Mouse (Mus musculus) MEL (cell line): ENCODE results near the gene Adprm.

Experiments
- CTCF ChIP-seq, 3 experiments: IDR thresholded peaks in 2 of 3; conservative IDR thresholded peaks in 1 of 3; 2 replicates each; pipeline ENCODE4 v1.5.1; 2011 to 2012; ENCODE audit warnings: low read length in 3 of 3, low read depth in 2 of 3, mild to moderate bottlenecking in 2 of 3, improper control_type of control experiment in 1 of 3, inconsistent platforms in 1 of 3, mixed read lengths in 1 of 3, moderate library complexity in 1 of 3; ENCODE audit not compliant: control insufficient read depth in 1 of 3, insufficient read depth in 1 of 3, poor library complexity in 1 of 3, severe bottlenecking in 1 of 3
- E2F4 ChIP-seq: IDR thresholded peaks from 2 replicates; pipeline ENCODE4 v1.6.1; 2011; ENCODE audit warnings: low read depth, low read length, improper control_type of control experiment, borderline replicate concordance
- EP300 ChIP-seq, 2 experiments: IDR thresholded peaks; 2 replicates each; pipeline ENCODE4 v1.6.1; 2011; ENCODE audit warnings: improper control_type of control experiment in 2 of 2, low read length in 2 of 2, low read depth in 1 of 2, mild to moderate bottlenecking in 1 of 2
- GABPA ChIP-seq: IDR thresholded peaks from 2 replicates; pipeline ENCODE4 v1.6.1; 2012; ENCODE audit warnings: low read depth, mild to moderate bottlenecking, inconsistent platforms, low read length, improper control_type of control experiment, moderate library complexity
- GATA1 ChIP-seq: IDR thresholded peaks from 2 replicates; pipeline ENCODE4 v1.6.1; 2011; ENCODE audit warnings: low read depth, low read length, improper control_type of control experiment
- HCFC1 ChIP-seq: IDR thresholded peaks from 2 replicates; pipeline ENCODE4 v1.6.1; 2012; ENCODE audit warnings: low read depth, mild to moderate bottlenecking, inconsistent platforms, low read length, improper control_type of control experiment, moderate library complexity
- POLR2A ChIP-seq, 2 experiments: IDR thresholded peaks; 2 replicates each; pipeline ENCODE4 v1.6.1; 2011 to 2012; ENCODE audit warnings: low read length in 2 of 2, mild to moderate bottlenecking in 2 of 2, control low read depth in 1 of 2, improper control_type of control experiment in 1 of 2, low read depth in 1 of 2, moderate library complexity in 1 of 2; ENCODE audit not compliant: control insufficient read depth in 1 of 2, insufficient read depth in 1 of 2, poor library complexity in 1 of 2
- RCOR1 ChIP-seq: IDR thresholded peaks from 2 replicates; pipeline ENCODE4 v1.6.1; 2012; ENCODE audit warnings: low read depth, mild to moderate bottlenecking, inconsistent platforms, low read length, improper control_type of control experiment
- SIN3A ChIP-seq: IDR thresholded peaks from 2 replicates; pipeline ENCODE4 v1.6.1; 2012; ENCODE audit warnings: low read length, improper control_type of control experiment, inconsistent platforms
- SMC3 ChIP-seq: IDR thresholded peaks from 2 replicates; pipeline ENCODE4 v1.6.1; 2011; ENCODE audit warnings: low read depth, low read length, improper control_type of control experiment
- TAL1 ChIP-seq: IDR thresholded peaks from 2 replicates; pipeline ENCODE4 v1.6.1; 2012; ENCODE audit warnings: mild to moderate bottlenecking, inconsistent platforms, low read length, moderate library complexity, mixed read lengths
- TCF12 ChIP-seq: IDR thresholded peaks from 2 replicates; pipeline ENCODE4 v1.6.1; 2014; ENCODE audit warnings: low read depth, mild to moderate bottlenecking, inconsistent platforms, low read length, improper control_type of control experiment, moderate library complexity
- ZC3H11A ChIP-seq: IDR thresholded peaks from 2 replicates; pipeline ENCODE4 v1.6.1; 2012; ENCODE audit warnings: low read depth, mild to moderate bottlenecking, inconsistent platforms, low read length, improper control_type of control experiment

DNA sequence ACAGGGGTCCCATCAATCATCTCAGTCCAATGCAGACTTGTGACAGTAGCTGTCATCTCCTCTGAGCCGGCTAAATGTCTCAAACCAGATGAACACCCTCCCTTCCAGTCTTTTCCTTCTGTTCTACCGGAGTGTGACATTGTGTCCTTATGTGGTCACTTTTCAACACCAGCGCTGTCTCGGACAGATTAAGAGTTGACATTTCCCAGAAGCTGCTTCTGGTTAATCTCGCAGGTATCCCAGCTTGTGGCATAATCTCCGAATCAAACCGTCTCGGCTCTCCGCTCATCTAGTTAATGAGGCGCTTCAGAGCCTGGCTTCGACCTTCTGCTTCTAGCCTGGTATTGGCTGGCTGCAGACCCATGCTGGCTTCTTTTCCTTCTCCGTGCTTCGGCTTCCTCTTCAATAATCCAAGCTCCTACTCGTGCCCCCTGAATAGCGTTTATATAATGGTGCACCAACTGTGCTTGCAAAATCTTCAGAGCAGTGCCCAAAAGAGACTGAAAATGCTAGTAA, 20.3 kb upstream of the Adprm start:
- TF ChIP-seq CTCF (IDR thresholded peaks at IDR 0.05 in 2 of 3, conservative IDR thresholded peaks at IDR 0.05 in 1 of 3; ENCODE audit: control insufficient read depth in 1 of 3, insufficient read depth in 1 of 3, low read depth in 2 of 3, low read length in 3 of 3, poor library complexity in 1 of 3, severe bottlenecking in 1 of 3), result no peak
- no peak for TF ChIP-seq GATA1
- TF ChIP-seq EP300 (IDR thresholded peaks at IDR 0.05; ENCODE audit: low read depth in 1 of 2, low read length in 2 of 2), result no peak
- no peak for TF ChIP-seq SIN3A
- TF ChIP-seq TAL1, result no peak
- TF ChIP-seq GABPA, result no peak
- TF ChIP-seq E2F4, result no peak
- TF ChIP-seq RCOR1, result no peak
- TF ChIP-seq HCFC1, result no peak
- TF ChIP-seq POLR2A (IDR thresholded peaks at IDR 0.05; ENCODE audit: control insufficient read depth in 1 of 2, insufficient read depth in 1 of 2, low read depth in 1 of 2, low read length in 2 of 2, poor library complexity in 1 of 2), result no peak
- TF ChIP-seq ZC3H11A, result no peak
- no peak for TF ChIP-seq TCF12
- no peak for TF ChIP-seq SMC3
